Mouse (Mus musculus) embryonic facial prominence, embryonic 11.5 days (tissue): ENCODE results near the gene Ep400. TPM values are rescaled to one million over a fixed set of nuclear protein-coding genes. Genes with fewer than 3 reads are reported as not detected.

Source experiments
- ATAC-seq: fragments of 200-750 bp; cut with Nextera tagmentation; replicated peaks from 2 replicates; pipeline ENCODE4 v1.8.0; 2017; ENCODE audit warnings: low read depth; ENCODE audit not compliant: insufficient number of reproducible peaks, low FRiP score, low TSS enrichment
- DNase-seq: peaks from one replicate; pipeline ENCODE4 v3.0.0-alpha.2; 2015; ENCODE audit warnings: low spot score
- H3K27ac ChIP-seq: fragments of 300-500 bp; sonication (generic); replicated peaks from 2 replicates; pipeline ENCODE4 v1.5.1; 2014; ENCODE audit warnings: mild to moderate bottlenecking, low read depth, low read length, control low read depth
- H3K27me3 ChIP-seq: fragments of 300-500 bp; sonication (generic); 2 replicates; pipeline ENCODE4 v1.6.1; 2014; ENCODE audit warnings: mild to moderate bottlenecking, low read length, moderate library complexity, mixed read lengths; ENCODE audit not compliant: control insufficient read depth, insufficient read depth
- H3K36me3 ChIP-seq: fragments of 300-500 bp; sonication (generic); replicated peaks from 2 replicates; pipeline ENCODE4 v1.6.1; 2014; ENCODE audit warnings: low read depth, mild to moderate bottlenecking, low read length, moderate library complexity, mixed read lengths; ENCODE audit not compliant: control insufficient read depth, insufficient read depth
- H3K4me1 ChIP-seq: fragments of 300-500 bp; sonication (generic); 2 replicates; pipeline ENCODE4 v1.6.1; 2014; ENCODE audit warnings: low read length, mixed read lengths; ENCODE audit not compliant: control insufficient read depth, insufficient read depth
- H3K4me2 ChIP-seq: fragments of 300-500 bp; sonication (generic); 2 replicates; pipeline ENCODE4 v1.6.1; 2014; ENCODE audit warnings: low read depth, mild to moderate bottlenecking, control low read depth, low read length, moderate library complexity
- H3K4me3 ChIP-seq: fragments of 300-500 bp; sonication (generic); 2 replicates; pipeline ENCODE4 v1.5.1; 2014; ENCODE audit warnings: low read depth, low read length, control low read depth
- H3K9ac ChIP-seq: fragments of 300-500 bp; sonication (generic); replicated peaks from 2 replicates; pipeline ENCODE4 v1.6.1; 2014; ENCODE audit warnings: mild to moderate bottlenecking, control low read depth, low read length
- H3K9me3 ChIP-seq: fragments of 300-500 bp; sonication (generic); replicated peaks from 2 replicates; pipeline ENCODE4 v1.6.1; 2016; ENCODE audit warnings: mild to moderate bottlenecking, low read length, inconsistent platforms, mixed read lengths; ENCODE audit not compliant: control insufficient read depth
- WGBS: fragments of 180-500 bp; shearing (Covaris S2); extraction: QIAGEN DNeasy Blood & Tissue Kit; methylation state at CpG from one replicate; pipeline ENCODE4 v1.1.7; 2014; 5-methylcytosine and 5-hydroxymethylcytosine counted together
- polyA plus RNA-seq: library from polyadenylated mRNA; unstranded; fragments of >200 nt; fragmentation: Nextera tagmentation; extraction: Ambion mirVana; gene quantifications from 2 replicates; pipeline ENCODE4 v1.2.1, GENCODE M21; 2014

Gene Ep400
- polyA plus RNA-seq, 1 experiment from 2014 or later = 31.5 TPM

GRCm38 (mm10) chr5:110804012-110804743 is 33.7 kb upstream of the Ep400 start:
- WGBS = 89% methylated on average over 7 of the region's 7 CpGs
- H3K9me3 ChIP-seq = no peaks in the 10 kb centered on the region
- no peak for DNase-seq
- H3K36me3 ChIP-seq = peaks cover 3% of the 10 kb centered on the region
- ATAC-seq = no peak
- peaks cover 5% of the 10 kb centered on the region for H3K4me1 ChIP-seq
- no peak overlapping the region for H3K27ac ChIP-seq
- no peak overlapping the region for H3K4me3 ChIP-seq
- no peak overlapping the region for H3K4me2 ChIP-seq
- no peaks in the 10 kb centered on the region for H3K27me3 ChIP-seq
- H3K9ac ChIP-seq = no peak overlapping the region

- no peak overlapping the region for H3K4me2 ChIP-seq
- ATAC-seq (no peak), DNase-seq (no peak)
- no peak overlapping the region for H3K27ac ChIP-seq
- no peaks in the 10 kb centered on the region for H3K27me3 ChIP-seq
- H3K4me1 ChIP-seq = peaks cover 3% of the 10 kb centered on the region
- H3K9me3 ChIP-seq = no peaks in the 10 kb centered on the region
- H3K4me3 ChIP-seq = no peak overlapping the region
- H3K9ac ChIP-seq = no peak overlapping the region
- H3K36me3 ChIP-seq = peaks cover 5% of the 10 kb centered on the region
Observed at GRCm38 (mm10) chr5:110802809-110803208, 32.3 kb upstream of the Ep400 start.

- Histone ChIP-seq H3K9me3 (no peaks in the 10 kb centered on the region), H3K4me1 (no peaks in the 10 kb centered on the region; the same call in 1 of the 2 replicates), H3K27me3 (no peaks in the 10 kb centered on the region), H3K9ac (no peak overlapping the region), H3K36me3 (peaks cover 8% of the 10 kb centered on the region), H3K4me2 (no peak overlapping the region), H3K27ac (no peak overlapping the region), H3K4me3 (no peak overlapping the region)
- no peak for DNase-seq
- ATAC-seq = no peak
- 81% methylated on average over 4 of the region's 4 CpGs for WGBS
Observed at GRCm38 (mm10) chr5:110802186-110802585, 31.7 kb upstream of the Ep400 start.

- ATAC-seq (no peak), DNase-seq (no peak)
- H3K27me3 ChIP-seq = no peaks in the 10 kb centered on the region
- H3K4me2 ChIP-seq = no peak overlapping the region
- no peak overlapping the region for H3K9ac ChIP-seq
- 81% methylated on average over 3 of the region's 3 CpGs for WGBS
- no peak overlapping the region for H3K4me3 ChIP-seq
- H3K27ac ChIP-seq = no peak overlapping the region
- H3K4me1 ChIP-seq = no peaks in the 10 kb centered on the region
- no peaks in the 10 kb centered on the region for H3K9me3 ChIP-seq
- peaks cover 9% of the 10 kb centered on the region for H3K36me3 ChIP-seq
Observed at GRCm38 (mm10) chr5:110801036-110801624, 30.6 kb upstream of the Ep400 start.

GRCm38 (mm10) chr5:110797696-110798095 is 27.2 kb upstream of the Ep400 start:
- Histone ChIP-seq H3K9me3 (no peaks in the 10 kb centered on the region), H3K9ac (no peak overlapping the region), H3K27me3 (no peaks in the 10 kb centered on the region), H3K4me1 (no peaks in the 10 kb centered on the region), H3K4me2 (no peak overlapping the region), H3K4me3 (no peak overlapping the region), H3K36me3 (peaks cover 19% of the 10 kb centered on the region), H3K27ac (no peak overlapping the region)
- WGBS = 90% methylated on average over 4 of the region's 4 CpGs
- DNase-seq = no peak
- no peak for ATAC-seq

- Histone ChIP-seq H3K9me3 (no peaks in the 10 kb centered on the region), H3K4me3 (no peak overlapping the region), H3K4me2 (no peak overlapping the region), H3K27me3 (no peaks in the 10 kb centered on the region), H3K9ac (no peak overlapping the region), H3K4me1 (no peaks in the 10 kb centered on the region), H3K27ac (no peak overlapping the region), H3K36me3 (peaks cover 35% of the 10 kb centered on the region)
- ATAC-seq (no peak), DNase-seq (no peak)
- 94% methylated on average over 7 of the region's 7 CpGs for WGBS
Observed at GRCm38 (mm10) chr5:110794363-110794762, 23.8 kb upstream of the Ep400 start.

- no peak overlapping the region for H3K9ac ChIP-seq
- WGBS = 67% methylated on average over 5 of the region's 5 CpGs
- peaks cover 26% of the 10 kb centered on the region for H3K36me3 ChIP-seq
Observed at GRCm38 (mm10) chr5:110788684-110789083, 18.2 kb upstream of the Ep400 start.

GRCm38 (mm10) chr5:110786081-110786835 is 15.7 kb upstream of the Ep400 start:
- Histone ChIP-seq H3K4me1 (no peaks in the 10 kb centered on the region), H3K36me3 (peaks cover 15% of the 10 kb centered on the region), H3K4me3 (no peak overlapping the region), H3K27ac (no peak overlapping the region), H3K4me2 (no peak overlapping the region), H3K9me3 (no peaks in the 10 kb centered on the region), H3K9ac (no peak overlapping the region), H3K27me3 (no peaks in the 10 kb centered on the region)
- DNase-seq (no peak), ATAC-seq (no peak)
- whole genome bisulfite sequencing = 83% methylated on average over 11 of the region's 11 CpGs

More at GRCm38 (mm10) chr5:110788684-110789083, 18.2 kb upstream of the Ep400 start:
- Histone ChIP-seq H3K4me2 (no peak overlapping the region), H3K9me3 (no peaks in the 10 kb centered on the region), H3K4me1 (no peaks in the 10 kb centered on the region), H3K4me3 (no peak overlapping the region), H3K27me3 (no peaks in the 10 kb centered on the region), H3K27ac (no peak overlapping the region)
- ATAC-seq (peak; percentile 49; the same call in 1 of the 2 replicates), DNase-seq (peak; percentile 71)
